Mouse (Mus musculus): Measurements from ENCODE around the gene Ldb3. TPM values are rescaled to one million over a fixed set of nuclear protein-coding genes. Genes with fewer than 3 reads are reported as not detected.
A peak's percentile ranks its signal among the peaks of the same experiment; 100 is the strongest.

Ldb3 gene
- total and polyA plus RNA-seq, 2 experiments from 2014 or later: 1.3 to 1.7 TPM

DNA sequence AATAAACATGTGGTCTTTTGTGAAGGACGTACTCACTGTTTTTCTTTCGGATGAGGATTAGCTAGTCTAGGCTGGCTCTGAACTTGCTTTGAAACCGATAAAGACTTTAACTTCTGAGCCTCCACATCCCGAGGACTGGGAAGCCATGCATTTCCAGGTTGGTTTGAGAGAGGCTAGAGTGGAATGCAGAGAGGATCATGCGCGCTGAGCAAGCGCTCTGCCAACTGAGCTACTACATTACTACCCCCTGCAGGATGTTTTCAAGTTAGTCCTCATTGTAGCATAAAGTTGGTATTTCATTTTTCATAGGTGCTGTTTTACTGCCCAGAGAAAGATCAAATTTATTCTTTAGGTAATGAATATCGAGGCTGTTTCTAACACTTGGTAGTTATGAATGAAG is 102.3 kb downstream of the Ldb3 start:
- DNase-seq (ENCODE audit: low spot score): no peak
- ATAC-seq: no peak
- no peak overlapping the region for H3K9ac ChIP-seq (replicated peaks; ENCODE audit: low read length)
- no peak overlapping the region for H3K4me2 ChIP-seq (ENCODE audit: low read depth, low read length)
- H3K4me3 ChIP-seq (ENCODE audit: low read length): no peak overlapping the region
- H3K27me3 ChIP-seq (ENCODE audit: insufficient read depth, low read length): no peaks in the 10 kb centered on the region
- H3K36me3 ChIP-seq (ENCODE audit: insufficient read depth, low read length): no peaks in the 10 kb centered on the region
- WGBS: 51% methylated on average over 8 of the region's 8 CpGs
- H3K9me3 ChIP-seq (ENCODE audit: low read length): no peaks in the 10 kb centered on the region
- no peaks in the 10 kb centered on the region for H3K4me1 ChIP-seq (ENCODE audit: insufficient read depth, low read length)
- TF ChIP-seq CTCF (IDR thresholded peaks at IDR 0.05; ENCODE audit: low read depth): no peak
- no peak overlapping the region for H3K27ac ChIP-seq

- no peaks in the 10 kb centered on the region for H3K9me3 ChIP-seq (ENCODE audit: low read length)
- no peak for TF ChIP-seq CTCF (IDR thresholded peaks at IDR 0.05; ENCODE audit: low read depth)
- no peak overlapping the region for H3K4me2 ChIP-seq (ENCODE audit: low read depth, low read length)
- DNase-seq (ENCODE audit: low spot score): peak; percentile 27
- H3K36me3 ChIP-seq (ENCODE audit: insufficient read depth, low read length): no peaks in the 10 kb centered on the region
- no peak overlapping the region for H3K9ac ChIP-seq (replicated peaks; ENCODE audit: low read length)
- WGBS: 43% methylated on average over 6 of the region's 6 CpGs
- H3K4me1 ChIP-seq (ENCODE audit: insufficient read depth, low read length): no peaks in the 10 kb centered on the region
- ATAC-seq: peak; percentile 86
- H3K27me3 ChIP-seq (ENCODE audit: insufficient read depth, low read length): no peaks in the 10 kb centered on the region
- no peak overlapping the region for H3K4me3 ChIP-seq (ENCODE audit: low read length)
- H3K27ac ChIP-seq: peak overlapping the region; percentile 60
Observed at GRCm38 (mm10) chr14:34483469-34484341, 104.8 kb downstream of the Ldb3 start.

Other genes starting within 250 kb of the Ldb3 start
- gene Fam25c, start 233.2 kb downstream of the Ldb3 start, total RNA-seq (2014; rRNA removed): not detected in 2 replicates
- not detected in 2 replicates for gene Fam25c, start 233.2 kb downstream of the Ldb3 start, polyA plus RNA-seq (2015; fragmentation: Nextera tagmentation; extraction: Ambion mirVana)
- 49.5 and 65.3 TPM in 2 replicates for gene Sncg, start 213.9 kb downstream of the Ldb3 start, total RNA-seq (2014; rRNA removed)
- gene Sncg, start 213.9 kb downstream of the Ldb3 start, polyA plus RNA-seq (2015; fragmentation: Nextera tagmentation; extraction: Ambion mirVana): 164 and 165 TPM in 2 replicates
- gene Mmrn2, start 213.2 kb downstream of the Ldb3 start, total RNA-seq (2014; rRNA removed): 6.8 and 8.1 TPM in 2 replicates
- 2.5 and 2.6 TPM in 2 replicates for gene Mmrn2, start 213.2 kb downstream of the Ldb3 start, polyA plus RNA-seq (2015; fragmentation: Nextera tagmentation; extraction: Ambion mirVana)
- 52.5 and 53.8 TPM in 2 replicates for gene Bmpr1a, start 85.3 kb downstream of the Ldb3 start, total RNA-seq (2014; rRNA removed)
- 20.6 and 21.1 TPM in 2 replicates for gene Bmpr1a, start 85.3 kb downstream of the Ldb3 start, polyA plus RNA-seq (2015; fragmentation: Nextera tagmentation; extraction: Ambion mirVana)
- not detected in 2 replicates for gene 9230112D13Rik, start 65.9 kb downstream of the Ldb3 start, total RNA-seq (2014; rRNA removed)
- gene 9230112D13Rik, start 65.9 kb downstream of the Ldb3 start, polyA plus RNA-seq (2015; fragmentation: Nextera tagmentation; extraction: Ambion mirVana): not detected in 2 replicates
- gene Opn4, start 11.5 kb upstream of the Ldb3 start, total RNA-seq (2014; rRNA removed): not detected in 2 replicates
- 0.14 TPM in 1 of 2 replicates, not detected in the other for gene Opn4, start 11.5 kb upstream of the Ldb3 start, polyA plus RNA-seq (2015; fragmentation: Nextera tagmentation; extraction: Ambion mirVana)
- 16.8 and 19.1 TPM in 2 replicates for gene Wapl, start 85.2 kb upstream of the Ldb3 start, total RNA-seq (2014; rRNA removed)
- 11.9 and 12.8 TPM in 2 replicates for gene Wapl, start 85.2 kb upstream of the Ldb3 start, polyA plus RNA-seq (2015; fragmentation: Nextera tagmentation; extraction: Ambion mirVana)
- gene Grid1, start 231.4 kb upstream of the Ldb3 start, total RNA-seq (2014; rRNA removed): 33.7 and 36.7 TPM in 2 replicates
- 8.1 and 8.6 TPM in 2 replicates for gene Grid1, start 231.4 kb upstream of the Ldb3 start, polyA plus RNA-seq (2015; fragmentation: Nextera tagmentation; extraction: Ambion mirVana)